Comparison of ENCODE assay signal across 22 mouse cellular contexts in the genomic region with DNA sequence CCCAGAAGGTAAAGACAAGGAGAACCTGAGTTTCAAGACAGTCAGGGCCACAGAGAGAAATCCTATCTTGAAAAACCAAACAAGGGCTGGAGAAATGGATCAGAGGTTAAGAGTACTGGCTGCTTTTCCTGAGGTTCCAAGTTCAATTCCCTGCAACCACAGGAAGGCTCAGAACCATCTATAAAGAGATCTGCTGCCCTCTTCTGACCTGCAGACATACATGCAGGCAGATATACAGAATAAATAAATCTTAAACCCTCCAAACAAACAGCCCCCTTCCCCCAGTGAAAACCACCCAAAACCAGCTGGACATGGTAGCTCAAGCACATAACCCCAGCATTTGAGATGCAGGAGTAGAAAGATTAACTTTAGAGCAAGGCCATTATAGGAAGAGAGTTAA. TPM values are rescaled to one million over a fixed set of nuclear protein-coding genes. Genes with fewer than 3 reads are reported as not detected.
DNase-seq lines count a peak whose midpoint lies in the region; TF ChIP-seq lines count a peak whose summit lies in the region.
"Had no signal": no experiment of that assay in that cellular context is flagged by ENCODE, and none has a peak within 500 bp of the region (broad histone marks: within the 10 kb centered on the region; RNA-seq: fewer than 3 reads in every experiment).

No protein-coding gene starts in this region.

- H3K27ac ChIP-seq in left cerebral cortex, adult 2 months, result no peak overlapping the region
- H3K27ac ChIP-seq in CH12.LX (ENCODE audit: insufficient read depth, low read depth), result no peak overlapping the region
- H3K27ac ChIP-seq: embryonic facial prominence, embryonic 13.5 days; forebrain, embryonic 15.5 days; limb, embryonic 10.5 days; lung, embryonic 15.5 days; midbrain, embryonic 13.5 days had no signal

- dilution Hi-C loops in CH12.LX (cut with MboI; ENCODE audit: extremely low pct_ligation_motif_present, extremely low pct_unique_long_range_greater_than_20kb, low sequenced_read_pairs), result no loop called here

- 0 out of 2 replicates have a peak, but pooled peaks have one; percentile 8 for TF ChIP-seq POLR2A in CH12.LX (IDR thresholded peaks at IDR 0.05; ENCODE audit: low read depth, low read length)

- intact Hi-C loops in left cerebral cortex, adult 2 months (cut with DNase I), result no loop called here

- no peak overlapping the region for H3K9ac ChIP-seq in CH12.LX (ENCODE audit: insufficient read depth, low read depth)
- H3K9ac ChIP-seq: embryonic facial prominence, embryonic 13.5 days; forebrain, embryonic 15.5 days; lung, embryonic 15.5 days; midbrain, embryonic 13.5 days had no signal

- H3K4me1 ChIP-seq in CH12.LX (ENCODE audit: control insufficient read depth in 1 of 2, insufficient read depth in 2 of 2), result no peaks in the 10 kb centered on the region
- H3K4me1 ChIP-seq: embryonic facial prominence, embryonic 13.5 days; forebrain, embryonic 15.5 days; limb, embryonic 10.5 days; lung, embryonic 15.5 days; midbrain, embryonic 13.5 days had no signal

- H3K4me2 ChIP-seq in CH12.LX (ENCODE audit: insufficient read depth, low read depth, poor library complexity, severe bottlenecking), result no peak overlapping the region
- H3K4me2 ChIP-seq: embryonic facial prominence, embryonic 13.5 days; forebrain, embryonic 15.5 days; lung, embryonic 15.5 days; midbrain, embryonic 13.5 days had no signal

- H3K79me2 ChIP-seq in CH12.LX (replicated peaks; ENCODE audit: control insufficient read depth, extremely low read depth, insufficient read depth, poor library complexity, severe bottlenecking), result peaks cover 31% of the 10 kb centered on the region

- H3K9me3 ChIP-seq in CH12.LX (replicated peaks; ENCODE audit: low read length), result no peaks in the 10 kb centered on the region
- H3K9me3 ChIP-seq: embryonic facial prominence, embryonic 13.5 days; forebrain, embryonic 15.5 days; limb, embryonic 10.5 days; lung, embryonic 15.5 days; midbrain, embryonic 13.5 days had no signal

- H3K27me3 ChIP-seq in CH12.LX (replicated peaks), result no peaks in the 10 kb centered on the region
- H3K27me3 ChIP-seq: embryonic facial prominence, embryonic 13.5 days; forebrain, embryonic 15.5 days; lung, embryonic 15.5 days; midbrain, embryonic 13.5 days had no signal

- DNase-seq in heart, adult 11 months, result peak; percentile 19
- no peak for DNase-seq in heart, adult 8-10 months (ENCODE audit: low spot score)
- DNase-seq in left cerebral cortex, adult 2 months (ENCODE audit: extremely low spot score in 1 of 2, low spot score in 2 of 2), result no peak
- DNase-seq in left cerebral cortex, adult 9 months (ENCODE audit: low spot score in 2 of 2), result no peak
- DNase-seq in CH12.LX (ENCODE audit: extremely low read depth) (no peak), ZHBTc4 (ENCODE audit: low read depth, low spot score) (peak; percentile 47)
- no peak for DNase-seq in cerebellum, postnatal 25 days
- DNase-seq in thymus, postnatal 25 days, result no peak
- DNase-seq: adrenal gland, adult 2 months; cerebellum, adult 8-10 months; heart, postnatal 4 days; kidney, adult 18-20 months; kidney, postnatal 14 days; right cerebral cortex, postnatal 25 days; thymus, adult 18-20 months had no signal

- in situ Hi-C loops in CH12.LX (cut with MboI; ENCODE audit: low pct_ligation_motif_present, low pct_unique_long_range_greater_than_20kb, low sequenced_read_pairs), result no loop called here

- peaks cover 76 to 84% of the 10 kb centered on the region in 2 experiments for H3K36me3 ChIP-seq in CH12.LX (replicated peaks in 1 of 2; ENCODE audit: control insufficient read depth in 1 of 2, insufficient read depth in 1 of 2, low read length in 1 of 2)

- peak; percentile 26 for TF ChIP-seq CTCF in left cerebral cortex, adult 2 months (IDR thresholded peaks at IDR 0.05)
- no peak for TF ChIP-seq CTCF in CH12.LX (conservative IDR thresholded peaks at IDR 0.05 in 1 of 2, IDR thresholded peaks at IDR 0.05 in 1 of 2; ENCODE audit: low read depth in 2 of 2, low read length in 2 of 2)

- TF ChIP-seq EP300 in CH12.LX (IDR thresholded peaks at IDR 0.05; ENCODE audit: low read length), result no peak

- no peak overlapping the region for H3K4me3 ChIP-seq in left cerebral cortex, adult 2 months
- no peak overlapping the region for H3K4me3 ChIP-seq in CH12.LX (replicated peaks in 1 of 3; ENCODE audit: low read depth in 2 of 3, low read length in 2 of 3, poor library complexity in 1 of 3)
- H3K4me3 ChIP-seq: embryonic facial prominence, embryonic 13.5 days; forebrain, embryonic 15.5 days; limb, embryonic 10.5 days; lung, embryonic 15.5 days; midbrain, embryonic 13.5 days; myocyte had no signal

- TF ChIP-seq RAD21 in CH12.LX (IDR thresholded peaks at IDR 0.05; ENCODE audit: low read depth, low read length), result no peak

TF ChIP-seq in CH12.LX, 34 proteins besides CTCF, POLR2A, EP300 and RAD21:
- TF ChIP-seq SMC3 (IDR thresholded peaks at IDR 0.05; ENCODE audit: low read depth, low read length), result no peak
- no peak for TF ChIP-seq POLR2AphosphoS2 (IDR thresholded peaks at IDR 0.05; ENCODE audit: low read depth, low read length)
- TF ChIP-seq ZMIZ1 (IDR thresholded peaks at IDR 0.05; ENCODE audit: low read depth, low read length), result no peak
- no peak for TF ChIP-seq SIN3A (IDR thresholded peaks at IDR 0.05; ENCODE audit: low read length)
- TF ChIP-seq UBTF (IDR thresholded peaks at IDR 0.05; ENCODE audit: low read depth, low read length), result no peak
- no peak for TF ChIP-seq JUN (IDR thresholded peaks at IDR 0.05; ENCODE audit: insufficient read depth, low read depth, low read length)
- TF ChIP-seq MAX (IDR thresholded peaks at IDR 0.05; ENCODE audit: low read length), result no peak
- no peak for TF ChIP-seq USF1 (IDR thresholded peaks at IDR 0.05; ENCODE audit: low read depth, low read length)
- no peak for TF ChIP-seq TCF12 (IDR thresholded peaks at IDR 0.05; ENCODE audit: low read depth, low read length)
- TF ChIP-seq PAX5 (IDR thresholded peaks at IDR 0.05; ENCODE audit: low read length), result no peak
- no peak for TF ChIP-seq NRF1 (IDR thresholded peaks at IDR 0.05; ENCODE audit: low read depth, low read length)
- no peak for TF ChIP-seq ELF1 (IDR thresholded peaks at IDR 0.05; ENCODE audit: low read depth, low read length)
- TF ChIP-seq GABPA (IDR thresholded peaks at IDR 0.05; ENCODE audit: insufficient replicate concordance, low read depth, low read length), result no peak
- TF ChIP-seq MAZ (IDR thresholded peaks at IDR 0.05; ENCODE audit: low read depth, low read length), result no peak
- no peak for TF ChIP-seq JUND (conservative IDR thresholded peaks at IDR 0.05; ENCODE audit: low read depth, low read length)
- TF ChIP-seq ZC3H11A (IDR thresholded peaks at IDR 0.05; ENCODE audit: low read depth, low read length), result no peak
- no peak for TF ChIP-seq ZKSCAN1 (IDR thresholded peaks at IDR 0.05; ENCODE audit: borderline replicate concordance, low read depth, low read length)
- TF ChIP-seq MXI1 (IDR thresholded peaks at IDR 0.05; ENCODE audit: low read depth, low read length), result no peak
- no peak for TF ChIP-seq MYC (IDR thresholded peaks at IDR 0.05; ENCODE audit: low read depth, low read length)
- no peak for TF ChIP-seq ZNF384 (IDR thresholded peaks at IDR 0.05; ENCODE audit: low read depth, low read length)

RNA-seq across cellular contexts. Expression of gene Gas2l1, which starts 10.6 kb away (rescaled TPM):
- 10 to 100 TPM; 13.8 to 18.1 (median 15.6) TPM for total RNA-seq in heart, adult 8-10 months (2022)
- 10 to 100 TPM; 92.1 to 95.3 TPM for total RNA-seq in left cerebral cortex, adult 2 months (2021)
- total RNA-seq in CH12.LX (2012; rRNA removed) (8.8 and 10.0 TPM in 2 replicates), CH12.LX (2014; rRNA removed) (2.6 and 3.3 TPM in 2 replicates)
- polyA plus RNA-seq in CH12.LX (2012; ENCODE audit: insufficient read length, low read depth), result 10.2 and 12.5 TPM in 2 replicates

RNA-seq across cellular contexts. Expression of gene Rasl10a, which starts 17.8 kb away (rescaled TPM):
- 1 to 10 TPM; 3.3 to 7.8 (median 5.8) TPM for total RNA-seq in heart, adult 8-10 months (2022)
- 10 to 100 TPM; 71.6 to 84.3 TPM for total RNA-seq in left cerebral cortex, adult 2 months (2021)
- total RNA-seq in CH12.LX (2012; rRNA removed), result 6.5 and 9.1 TPM in 2 replicates
- total RNA-seq in CH12.LX (2014; rRNA removed), result 2.1 and 3.0 TPM in 2 replicates
- polyA plus RNA-seq in CH12.LX (2012; ENCODE audit: insufficient read length, low read depth), result 6.3 and 7.5 TPM in 2 replicates
- total RNA-seq: liver, adult 2 months had no signal

RNA-seq across cellular contexts. Expression of gene Rhbdd3, which starts 23.0 kb away (rescaled TPM):
- total RNA-seq in heart, adult 8-10 months (2022), result 10 to 100 TPM; 26.7 to 27.7 (median 27.3) TPM
- 10 to 100 TPM; 23.7 to 28.0 TPM for total RNA-seq in left cerebral cortex, adult 2 months (2021)
- total RNA-seq in CH12.LX (2012; rRNA removed) (16.8 and 17.0 TPM in 2 replicates), CH12.LX (2014; rRNA removed) (11.6 and 15.0 TPM in 2 replicates)
- polyA plus RNA-seq in CH12.LX (2012; ENCODE audit: insufficient read length, low read depth), result 16.0 and 20.6 TPM in 2 replicates

RNA-seq across cellular contexts. Expression of gene Ewsr1, which starts 23.3 kb away (rescaled TPM):
- total RNA-seq in heart, adult 8-10 months (2022), result 100 to 1,000 TPM in 1 of 4 experiments, 10 to 100 TPM in 3; 74.3 to 111 (median 95.2) TPM
- 100 to 1,000 TPM; 309 to 316 TPM for total RNA-seq in left cerebral cortex, adult 2 months (2021)
- total RNA-seq in CH12.LX (2012; rRNA removed) (399 and 425 TPM in 2 replicates), CH12.LX (2014; rRNA removed) (418 and 428 TPM in 2 replicates)
- polyA plus RNA-seq in CH12.LX (2012; ENCODE audit: insufficient read length, low read depth), result 1,159 and 1,267 TPM in 2 replicates

Comparison
In these comparisons a context has a peak if more than half of its experiments do, and no peak if none do; other contexts are left out.
1. DNase-seq: peak in heart, adult 11 months (single experiment) and ZHBTc4 (single experiment); none in heart, adult 8-10 months (single experiment), left cerebral cortex, adult 2 months (0 of 2), left cerebral cortex, adult 9 months (0 of 2), CH12.LX (single experiment), cerebellum, postnatal 25 days (0 of 2) and thymus, postnatal 25 days (single experiment).
2. RNA of gene Gas2l1, which starts 10.6 kb away (total RNA-seq): 92.1 to 95.3 TPM in left cerebral cortex, adult 2 months; 13.8 to 18.1 TPM in heart, adult 8-10 months and 2.6 to 10.0 TPM in CH12.LX; every median in the first group is over 4 times any median in the second.
3. RNA of gene Rasl10a, which starts 17.8 kb away (total RNA-seq): 71.6 to 84.3 TPM in left cerebral cortex, adult 2 months; 2.1 to 9.1 TPM in CH12.LX and 3.3 to 7.8 TPM in heart, adult 8-10 months; every median in the first group is over 4 times any median in the second.